Mouse (Mus musculus): ENCODE measurements around the gene Slc9a1. TPM values are rescaled to one million over a fixed set of nuclear protein-coding genes. Genes with fewer than 3 reads are reported as not detected.

The Slc9a1 gene
- polyA plus RNA-seq, 1 experiment: 30.7 TPM

Other genes with a start within 250 kb of the Slc9a1 start
- gene Wasf2, start 239.2 kb upstream of the Slc9a1 start, polyA plus RNA-seq (2012; rRNA removed): 44.4 and 59.3 TPM in 2 replicates
- 1.5 and 2.1 TPM in 2 replicates for gene Cd164l2, start 157.6 kb upstream of the Slc9a1 start, polyA plus RNA-seq (2012; rRNA removed)
- gene Gpr3, start 157.2 kb upstream of the Slc9a1 start, polyA plus RNA-seq (2012; rRNA removed): 0.15 and 0.36 TPM in 2 replicates
- 23.8 and 24.2 TPM in 2 replicates for gene Map3k6, start 128.9 kb upstream of the Slc9a1 start, polyA plus RNA-seq (2012; rRNA removed)
- 67.1 and 79.6 TPM in 2 replicates for gene Sytl1, start 106.6 kb upstream of the Slc9a1 start, polyA plus RNA-seq (2012; rRNA removed)
- 81.0 and 92.6 TPM in 2 replicates for gene Tmem222, start 91.9 kb upstream of the Slc9a1 start, polyA plus RNA-seq (2012; rRNA removed)
- 24.7 and 35.5 TPM in 2 replicates for gene Wdtc1, start 16.2 kb upstream of the Slc9a1 start, polyA plus RNA-seq (2012; rRNA removed)
- 26.0 and 32.2 TPM in 2 replicates for gene Tent5b, start 110.4 kb downstream of the Slc9a1 start, polyA plus RNA-seq (2012; rRNA removed)
- 25.1 and 49.7 TPM in 2 replicates for gene Trnp1, start 128.8 kb downstream of the Slc9a1 start, polyA plus RNA-seq (2012; rRNA removed)
- 7.6 and 10.0 TPM in 2 replicates for gene Kdf1, start 149.3 kb downstream of the Slc9a1 start, polyA plus RNA-seq (2012; rRNA removed)
- gene Nudc, start 176.3 kb downstream of the Slc9a1 start, polyA plus RNA-seq (2012; rRNA removed): 107 and 117 TPM in 2 replicates
- gene Nr0b2, start 183.7 kb downstream of the Slc9a1 start, polyA plus RNA-seq (2012; rRNA removed): not detected in 2 replicates
- 4.5 and 4.6 TPM in 2 replicates for gene Gpatch3, start 205.0 kb downstream of the Slc9a1 start, polyA plus RNA-seq (2012; rRNA removed)
- gene Gpn2, start 214.7 kb downstream of the Slc9a1 start, polyA plus RNA-seq (2012; rRNA removed): 20.5 and 25.2 TPM in 2 replicates
- 218 and 326 TPM in 2 replicates for gene Sfn, start 232.5 kb downstream of the Slc9a1 start, polyA plus RNA-seq (2012; rRNA removed)

All from urinary bladder, adult 2 months (tissue).